8 mouse cellular contexts compared by ENCODE assay signal in the genomic region with DNA sequence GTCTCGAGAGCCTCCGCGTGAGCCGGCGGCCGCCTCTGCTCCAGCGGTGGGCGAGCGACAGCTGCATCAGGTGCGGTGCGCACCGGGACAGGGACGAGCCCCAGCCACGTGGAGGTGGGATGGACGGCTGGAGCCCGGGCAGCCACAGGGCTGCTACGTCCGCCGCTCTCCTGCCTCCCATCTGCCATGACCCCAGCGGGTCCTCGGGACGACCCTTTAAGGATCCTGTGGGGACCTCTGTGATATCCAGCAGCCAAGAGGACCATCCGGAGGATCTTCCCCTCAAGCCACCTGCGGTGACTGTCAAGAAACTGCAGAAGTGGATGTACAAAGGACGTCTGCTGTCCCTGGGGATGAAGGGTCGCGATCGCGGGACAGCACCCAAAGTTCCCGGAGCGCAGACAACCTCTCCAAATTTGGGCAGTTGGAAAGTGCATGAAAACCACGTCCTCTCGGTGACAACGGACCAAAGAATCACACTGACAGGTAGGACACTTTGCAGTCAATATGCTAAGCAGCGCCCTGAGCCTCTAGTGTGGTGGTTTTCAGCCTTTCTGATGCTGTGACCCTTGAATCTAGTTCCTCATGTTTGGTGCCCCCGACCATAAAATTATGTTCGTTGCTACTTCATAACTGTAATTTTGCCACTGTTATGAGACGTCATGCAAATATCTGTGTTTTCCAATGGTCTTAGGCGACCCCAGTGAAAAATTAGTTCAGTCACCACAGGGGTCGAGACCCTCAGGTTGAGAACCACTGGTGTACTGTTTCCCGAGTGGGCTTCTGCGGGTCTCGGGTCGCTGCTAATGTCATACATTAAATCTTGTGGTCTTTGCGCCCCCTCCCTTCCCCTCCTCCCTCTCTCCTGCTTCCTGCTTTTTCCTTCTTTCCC. TPM values are rescaled to one million over a fixed set of nuclear protein-coding genes. Genes with fewer than 3 reads are reported as not detected.
DNase-seq lines count a peak whose midpoint lies in the region; ATAC-seq lines count a peak whose summit lies in the region.

No protein-coding gene starts in this region.

- no peaks in the 10 kb centered on the region for H3K9me3 ChIP-seq in hindbrain, embryonic 15.5 days
- H3K9me3 ChIP-seq in midbrain, embryonic 15.5 days, result no peaks in the 10 kb centered on the region

- DNase-seq in retina, embryonic 14.5 days (ENCODE audit: low spot score), result peak; percentile 38
- DNase-seq in retina, postnatal 1 day, result no peak
- DNase-seq in embryo, embryonic 10.5 days (ENCODE audit: low spot score), result peak; percentile 48
- DNase-seq in layer of hippocampus, adult 8-10 months (ENCODE audit: low spot score in 2 of 2), result no peak
- DNase-seq in adrenal gland, postnatal 4 days (ENCODE audit: low spot score in 2 of 2), result no peak
- no peak for DNase-seq in kidney, adult 11 months

- no peak for ATAC-seq in hindbrain, embryonic 15.5 days (ENCODE audit: low FRiP score, low read depth)
- ATAC-seq in midbrain, embryonic 15.5 days (replicated peaks), result peak; percentile 48

- H3K36me3 ChIP-seq in hindbrain, embryonic 15.5 days, result no peaks in the 10 kb centered on the region
- H3K36me3 ChIP-seq in midbrain, embryonic 15.5 days (replicated peaks), result no peaks in the 10 kb centered on the region

- under 1% methylated on average over 45 of the region's 45 CpGs for WGBS in hindbrain, embryonic 15.5 days
- WGBS in midbrain, embryonic 15.5 days, result under 1% methylated on average over 45 of the region's 45 CpGs

- peak overlapping the region; percentile 49 for H3K9ac ChIP-seq in hindbrain, embryonic 15.5 days
- H3K9ac ChIP-seq in midbrain, embryonic 15.5 days, result peak overlapping the region; percentile 58

- peak overlapping the region; percentile 63 for H3K4me2 ChIP-seq in hindbrain, embryonic 15.5 days
- H3K4me2 ChIP-seq in midbrain, embryonic 15.5 days, result peak overlapping the region; percentile 84

- peak overlapping the region; percentile 87 for H3K4me3 ChIP-seq in hindbrain, embryonic 15.5 days
- peak overlapping the region; percentile 83 for H3K4me3 ChIP-seq in midbrain, embryonic 15.5 days

- H3K27me3 ChIP-seq in hindbrain, embryonic 15.5 days, result peaks cover 18% of the 10 kb centered on the region
- peaks cover 19% of the 10 kb centered on the region for H3K27me3 ChIP-seq in midbrain, embryonic 15.5 days (replicated peaks)

- no peak overlapping the region for H3K27ac ChIP-seq in hindbrain, embryonic 15.5 days (replicated peaks)
- no peak overlapping the region for H3K27ac ChIP-seq in midbrain, embryonic 15.5 days

- H3K4me1 ChIP-seq in hindbrain, embryonic 15.5 days (replicated peaks), result peaks cover 21% of the 10 kb centered on the region
- peaks cover 26% of the 10 kb centered on the region for H3K4me1 ChIP-seq in midbrain, embryonic 15.5 days

RNA-seq across cellular contexts. Expression of a gene that starts 1.3 kb away (rescaled TPM):
- polyA plus RNA-seq in hindbrain, embryonic 15.5 days (2015; fragmentation: Nextera tagmentation; extraction: Ambion mirVana), result 0.34 and 0.54 TPM in 2 replicates
- 0.34 and 0.74 TPM in 2 replicates for polyA plus RNA-seq in midbrain, embryonic 15.5 days (2015; fragmentation: Nextera tagmentation; extraction: Ambion mirVana)
- total RNA-seq in layer of hippocampus, adult 8-10 months (2022), result 1 to 10 TPM; 3.0 to 4.3 (median 3.6) TPM
- 10 to 100 TPM in 1 of 2 experiments, 1 to 10 TPM in 1; 9.2 to 10.1 TPM for total RNA-seq in adrenal gland, postnatal 4 days (2021)

RNA-seq across cellular contexts. Expression of a gene that starts 51.1 kb away (rescaled TPM):
- polyA plus RNA-seq in hindbrain, embryonic 15.5 days (2015; fragmentation: Nextera tagmentation; extraction: Ambion mirVana), result 81.0 and 84.4 TPM in 2 replicates
- 78.6 and 85.6 TPM in 2 replicates for polyA plus RNA-seq in midbrain, embryonic 15.5 days (2015; fragmentation: Nextera tagmentation; extraction: Ambion mirVana)
- 10 to 100 TPM; 31.8 to 38.5 (median 33.2) TPM for total RNA-seq in layer of hippocampus, adult 8-10 months (2022)
- total RNA-seq in adrenal gland, postnatal 4 days (2021), result 10 to 100 TPM; 21.6 to 22.5 TPM

Comparison
In these comparisons a context has a peak if more than half of its experiments do, and no peak if none do; other contexts are left out.
1. DNase-seq: peak in retina, embryonic 14.5 days (single experiment) and embryo, embryonic 10.5 days (single experiment); none in retina, postnatal 1 day (single experiment), layer of hippocampus, adult 8-10 months (0 of 2), adrenal gland, postnatal 4 days (0 of 2) and kidney, adult 11 months (single experiment).